Mouse (Mus musculus) gastrocnemius, postnatal 25 days (tissue): ENCODE measurements around the gene Clcnkb. TPM values are rescaled to one million over a fixed set of nuclear protein-coding genes. Genes with fewer than 3 reads are reported as not detected.

ENCODE experiments used
- DNase-seq: peaks from one replicate; pipeline ENCODE4 v3.0.0; 2022
- long read RNA-seq, 2 experiments: library from polyadenylated mRNA; stranded (forward); transcript quantifications; one replicate each; pipeline ENCODE4 v2.0.0; 2021
- total RNA-seq, 2 experiments: library from RNA; stranded (reverse); gene quantifications; 1 replicate in 1 of 2; 2 replicates in 1 of 2; pipeline ENCODE4 v1.2.3; 2021

The Clcnkb gene
- total RNA-seq, result not detected
- long read RNA-seq, experiment 1, partial matches to known transcripts, result 0 of 1 reads
- long read RNA-seq, experiment 1, other reads (novel, unspliced or antisense), result 1 of 1 reads
- long read RNA-seq, experiment 2, result 0 reads

- no peak for DNase-seq
Measured at GRCm38 (mm10) chr4:141415924-141416323, at the start of gene Clcnkb. TSS of gene Clcnkb (minus strand) at chr4:141416014.

- DNase-seq, result no peak
Measured at GRCm38 (mm10) chr4:141464722-141465121, 48.9 kb upstream of the Clcnkb start.

GRCm38 (mm10) chr4:141463472-141463871 is 47.7 kb upstream of the Clcnkb start:
- DNase-seq, result no peak

- DNase-seq, result no peak
Measured at GRCm38 (mm10) chr4:141461576-141461975, 45.8 kb upstream of the Clcnkb start.

- DNase-seq, result no peak
Measured at GRCm38 (mm10) chr4:141461088-141461487, 45.3 kb upstream of the Clcnkb start.

- DNase-seq, result no peak
Measured at GRCm38 (mm10) chr4:141460481-141460880, 44.7 kb upstream of the Clcnkb start.

GRCm38 (mm10) chr4:141459766-141460165 is 44.0 kb upstream of the Clcnkb start:
- DNase-seq, result no peak

GRCm38 (mm10) chr4:141458888-141459287 is 43.1 kb upstream of the Clcnkb start:
- DNase-seq, result no peak

- peak; percentile 82 for DNase-seq
Measured at GRCm38 (mm10) chr4:141458236-141458635, 42.4 kb upstream of the Clcnkb start.

- DNase-seq, result no peak
Measured at GRCm38 (mm10) chr4:141456193-141456938, 40.6 kb upstream of the Clcnkb start.

- no peak for DNase-seq
Measured at GRCm38 (mm10) chr4:141455526-141455925, 39.7 kb upstream of the Clcnkb start.

- DNase-seq, result no peak
Measured at GRCm38 (mm10) chr4:141454581-141455350, 39.0 kb upstream of the Clcnkb start.

- DNase-seq, result no peak
Measured at GRCm38 (mm10) chr4:141451916-141452450, 36.2 kb upstream of the Clcnkb start.

- DNase-seq, result no peak
Measured at GRCm38 (mm10) chr4:141451251-141451650, 35.4 kb upstream of the Clcnkb start.

GRCm38 (mm10) chr4:141446211-141446610 is 30.4 kb upstream of the Clcnkb start:
- no peak for DNase-seq

- DNase-seq, result no peak
Measured at GRCm38 (mm10) chr4:141445328-141445720, 29.5 kb upstream of the Clcnkb start.

- DNase-seq, result peak; percentile 87
Measured at GRCm38 (mm10) chr4:141444451-141445327, 28.9 kb upstream of the Clcnkb start, which contains the start of gene Zbtb17. TSS of gene Zbtb17 (plus strand) at chr4:141444654.

- DNase-seq, result no peak
Measured at GRCm38 (mm10) chr4:141443641-141444429, 28.0 kb upstream of the Clcnkb start.

GRCm38 (mm10) chr4:141440877-141441276 is 25.1 kb upstream of the Clcnkb start:
- DNase-seq, result no peak

GRCm38 (mm10) chr4:141439083-141439803 is 23.4 kb upstream of the Clcnkb start:
- DNase-seq, result no peak
